Mouse (Mus musculus) neural tube, embryonic 13.5 days (tissue): ENCODE data around the gene Pappa2. TPM values are rescaled to one million over a fixed set of nuclear protein-coding genes. Genes with fewer than 3 reads are reported as not detected.

ENCODE experiments used
- ATAC-seq: fragments of 200-750 bp; cut with Nextera tagmentation; 2 replicates; pipeline ENCODE4 v1.8.0; 2017; ENCODE audit warnings: low read depth, mild to moderate bottlenecking, moderate TSS enrichment, moderate library complexity
- H3K27ac ChIP-seq: fragments of 300-500 bp; sonication (generic); replicated peaks from 2 replicates; pipeline ENCODE4 v1.5.1; 2015; ENCODE audit warnings: moderate library complexity, mild to moderate bottlenecking, inconsistent platforms
- H3K27me3 ChIP-seq: fragments of 300-500 bp; sonication (generic); 2 replicates; pipeline ENCODE4 v1.6.1; 2015; ENCODE audit warnings: mild to moderate bottlenecking, inconsistent platforms
- H3K36me3 ChIP-seq: fragments of 300-500 bp; sonication (generic); 2 replicates; pipeline ENCODE4 v1.6.1; 2015; ENCODE audit warnings: mild to moderate bottlenecking, inconsistent platforms
- H3K4me1 ChIP-seq: fragments of 300-500 bp; sonication (generic); replicated peaks from 2 replicates; pipeline ENCODE4 v1.6.1; 2015; ENCODE audit warnings: inconsistent platforms
- H3K4me2 ChIP-seq: fragments of 300-500 bp; sonication (generic); 2 replicates; pipeline ENCODE4 v1.6.1; 2015; ENCODE audit warnings: inconsistent platforms, mild to moderate bottlenecking, moderate library complexity
- H3K4me3 ChIP-seq: fragments of 300-500 bp; sonication (generic); 2 replicates; pipeline ENCODE4 v1.5.1; 2015; ENCODE audit warnings: mild to moderate bottlenecking, inconsistent platforms
- H3K9ac ChIP-seq: fragments of 300-500 bp; sonication (generic); 2 replicates; pipeline ENCODE4 v1.6.1; 2015; ENCODE audit warnings: moderate library complexity, mild to moderate bottlenecking, inconsistent platforms
- H3K9me3 ChIP-seq: fragments of 300-500 bp; sonication (generic); 2 replicates; pipeline ENCODE4 v1.6.1; 2016; ENCODE audit warnings: inconsistent platforms
- WGBS: fragments of 180-500 bp; shearing (Covaris S2); methylation state at CpG from one replicate; pipeline ENCODE4 v1.1.7; 2015; 5-methylcytosine and 5-hydroxymethylcytosine counted together
- polyA plus RNA-seq: library from polyadenylated mRNA; unstranded; fragments of >200 nt; fragmentation: Nextera tagmentation; extraction: Ambion mirVana; gene quantifications from 2 replicates; pipeline ENCODE4 v1.2.1, GENCODE M21; 2015

Gene Pappa2
- polyA plus RNA-seq, 1 experiment from 2014 or later, result 1.2 TPM

DNA sequence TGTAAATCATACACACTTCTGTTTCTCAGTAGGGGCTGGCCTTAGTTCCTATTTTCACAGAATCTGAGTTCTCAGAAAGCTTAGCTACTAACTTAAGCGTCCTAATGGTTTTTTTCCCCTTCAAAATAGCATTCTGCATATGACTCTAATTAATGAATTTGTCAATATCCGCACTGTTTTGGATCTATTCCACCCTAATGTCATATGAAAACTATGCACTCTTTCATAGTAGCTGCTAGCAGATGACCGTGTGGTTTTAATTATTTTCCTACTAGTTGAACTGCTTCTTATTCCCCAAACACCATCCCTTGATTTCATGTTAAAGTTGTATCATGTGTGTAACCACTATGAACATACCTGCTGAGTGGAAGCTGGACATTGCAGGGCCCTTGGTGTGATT, 314.3 kb downstream of the Pappa2 start:
- no peaks in the 10 kb centered on the region for H3K4me1 ChIP-seq
- no peak overlapping the region for H3K4me2 ChIP-seq
- H3K4me3 ChIP-seq, result no peak overlapping the region
- no peak overlapping the region for H3K9ac ChIP-seq
- H3K9me3 ChIP-seq, result no peaks in the 10 kb centered on the region
- H3K27ac ChIP-seq, result no peak overlapping the region
- H3K36me3 ChIP-seq, result peaks cover 48% of the 10 kb centered on the region
- H3K27me3 ChIP-seq, result no peaks in the 10 kb centered on the region
- no peak for ATAC-seq
- WGBS, result 89% methylated on average over 3 of the region's 3 CpGs
